Mouse (Mus musculus) stomach, postnatal 0 days (tissue): ENCODE measurements around the gene Ccdc43. TPM values are rescaled to one million over a fixed set of nuclear protein-coding genes. Genes with fewer than 3 reads are reported as not detected.
"Not testable (repeated sequence)": the region's sequence is repeated elsewhere in the genome, so short reads cannot be mapped to it uniquely, and the experiment has no call there.

ENCODE experiments used
- ATAC-seq: fragments of 200-750 bp; cut with Nextera tagmentation; 2 replicates; pipeline ENCODE4 v1.8.0; 2017; ENCODE audit not compliant: low FRiP score, low TSS enrichment
- DNase-seq: peaks from one replicate; pipeline ENCODE4 v3.0.0-alpha.2; 2016; ENCODE audit warnings: low spot score
- H3K27ac ChIP-seq: fragments of 300-500 bp; sonication (generic); replicated peaks from 2 replicates; pipeline ENCODE4 v1.5.1; 2014; ENCODE audit warnings: mild to moderate bottlenecking, control low read depth
- H3K27me3 ChIP-seq: fragments of 300-500 bp; sonication (generic); 2 replicates; pipeline ENCODE4 v1.6.1; 2014; ENCODE audit warnings: low read length; ENCODE audit not compliant: control insufficient read depth, insufficient read depth
- H3K36me3 ChIP-seq: fragments of 300-500 bp; sonication (generic); 2 replicates; pipeline ENCODE4 v1.6.1; 2014; ENCODE audit warnings: low read length, mixed read lengths; ENCODE audit not compliant: control insufficient read depth, insufficient read depth
- H3K4me1 ChIP-seq: fragments of 300-500 bp; sonication (generic); replicated peaks from 2 replicates; pipeline ENCODE4 v1.6.1; 2014; ENCODE audit warnings: antibody characterized with exemption; ENCODE audit not compliant: control insufficient read depth, insufficient read depth
- H3K4me2 ChIP-seq: fragments of 300-500 bp; sonication (generic); replicated peaks from 2 replicates; pipeline ENCODE4 v1.6.1; 2014; ENCODE audit warnings: low read depth, mild to moderate bottlenecking, control low read depth, moderate library complexity
- H3K4me3 ChIP-seq: fragments of 300-500 bp; sonication (generic); 2 replicates; pipeline ENCODE4 v1.5.1; 2014; ENCODE audit warnings: low read depth, low read length, control low read depth
- H3K9ac ChIP-seq: fragments of 300-500 bp; sonication (generic); 2 replicates; pipeline ENCODE4 v1.6.1; 2014; ENCODE audit warnings: mild to moderate bottlenecking, low read length, control low read depth, mixed read lengths
- H3K9me3 ChIP-seq: fragments of 300-500 bp; sonication (generic); 2 replicates; pipeline ENCODE4 v1.6.1; 2016; ENCODE audit warnings: low read length; ENCODE audit not compliant: control insufficient read depth
- CTCF ChIP-seq: IDR thresholded peaks from 2 replicates; pipeline ENCODE4 v1.5.1; 2016; ENCODE audit warnings: antibody characterized with exemption, low read depth, mild to moderate bottlenecking, moderate library complexity
- EP300 ChIP-seq: optimal IDR thresholded peaks from 2 replicates; pipeline ENCODE3; 2016; ENCODE audit warnings: antibody characterized with exemption
- WGBS: fragments of 180-500 bp; shearing (Covaris S2); extraction: QIAGEN DNeasy Blood & Tissue Kit; methylation state at CpG from one replicate; pipeline ENCODE4 v1.1.7; 2014; 5-methylcytosine and 5-hydroxymethylcytosine counted together
- polyA plus RNA-seq: library from polyadenylated mRNA; unstranded; fragments of >200 nt; fragmentation: Nextera tagmentation; extraction: Ambion mirVana; gene quantifications from 2 replicates; pipeline ENCODE4 v1.2.1, GENCODE M21; 2015

The Ccdc43 gene
- polyA plus RNA-seq, 1 experiment from 2014 or later, result 19.0 TPM

GRCm38 (mm10) chr11:102728614-102729013 lies 31.0 kb upstream of the Ccdc43 start:
- TF ChIP-seq CTCF, result peak; percentile 76
- TF ChIP-seq EP300, result no peak
- Histone ChIP-seq H3K36me3 (no peaks in the 10 kb centered on the region), H3K9ac (no peak overlapping the region), H3K27ac (no peak overlapping the region), H3K4me1 (no peaks in the 10 kb centered on the region), H3K27me3 (no peaks in the 10 kb centered on the region), H3K4me2 (no peak overlapping the region), H3K9me3 (no peaks in the 10 kb centered on the region), H3K4me3 (no peak overlapping the region)
- DNase-seq (no peak), ATAC-seq (peak; percentile 73; the same call in 1 of the 2 replicates)
- WGBS, result 37% methylated on average over 7 of the region's 7 CpGs

DNA sequence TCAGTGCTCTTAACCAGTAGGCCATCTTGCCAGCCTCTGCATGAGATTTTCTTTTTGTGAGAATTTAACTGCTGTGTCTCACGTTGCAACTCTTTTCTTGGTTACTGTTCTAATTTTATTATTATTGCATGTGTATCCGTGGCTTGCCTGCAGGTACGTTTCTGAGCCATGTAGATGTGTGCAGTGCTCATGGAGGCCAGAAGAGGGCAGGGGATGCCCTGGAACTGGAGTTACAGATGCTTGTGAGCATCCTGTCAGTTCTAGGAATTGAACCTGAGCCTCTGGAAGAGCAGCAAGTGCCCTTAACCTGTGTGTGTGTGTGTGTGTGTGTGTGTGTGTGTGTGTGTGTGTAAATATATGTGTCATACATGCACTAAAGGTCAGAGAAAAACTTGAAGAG lies 28.0 kb upstream of the Ccdc43 start:
- 24% methylated on average over 3 of the region's 3 CpGs for WGBS
- Histone ChIP-seq H3K4me1 (no peaks in the 10 kb centered on the region), H3K9ac (no peak overlapping the region), H3K27ac (no peak overlapping the region), H3K9me3 (no peaks in the 10 kb centered on the region), H3K4me3 (no peak overlapping the region), H3K36me3 (no peaks in the 10 kb centered on the region), H3K4me2 (no peak overlapping the region), H3K27me3 (no peaks in the 10 kb centered on the region)
- ATAC-seq (no peak), DNase-seq (no peak)
- TF ChIP-seq CTCF, result peak; percentile 65
- no peak for TF ChIP-seq EP300

DNA sequence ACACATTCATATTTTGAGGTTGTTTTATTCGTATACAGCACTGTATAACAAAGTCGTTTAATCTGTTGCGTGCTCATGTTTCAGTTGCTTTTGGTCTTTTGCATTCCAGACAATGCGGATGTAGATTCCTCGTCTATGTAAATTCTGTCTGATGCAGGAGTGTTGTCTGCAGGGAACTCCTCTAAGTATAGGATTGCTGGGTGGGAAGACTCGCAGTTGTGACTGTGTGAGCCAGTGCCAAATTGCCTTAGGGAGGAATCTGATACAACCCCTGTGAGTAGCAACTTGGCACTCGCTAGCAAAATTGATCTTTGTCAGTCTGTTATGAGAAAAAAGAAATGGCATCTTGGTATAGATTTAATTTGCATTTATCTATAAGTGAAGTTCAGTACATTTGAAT lies 18.6 kb upstream of the Ccdc43 start:
- DNase-seq, result no peak
- ATAC-seq, result no peak

GRCm38 (mm10) chr11:102714578-102714977 lies 17.0 kb upstream of the Ccdc43 start:
- DNase-seq, result not testable (repeated sequence)
- 83% methylated on average over 2 of the region's 2 CpGs for WGBS

More for the DNA sequence above, 18.6 kb upstream of the Ccdc43 start:
- Histone ChIP-seq H3K9me3 (no peaks in the 10 kb centered on the region), H3K9ac (no peak overlapping the region), H3K4me3 (no peak overlapping the region), H3K27me3 (no peaks in the 10 kb centered on the region), H3K4me1 (no peaks in the 10 kb centered on the region), H3K36me3 (no peaks in the 10 kb centered on the region), H3K4me2 (no peak overlapping the region), H3K27ac (no peak overlapping the region)
- TF ChIP-seq EP300 (no peak), CTCF (no peak)
- 68% methylated on average over 7 of the region's 7 CpGs for WGBS

DNA sequence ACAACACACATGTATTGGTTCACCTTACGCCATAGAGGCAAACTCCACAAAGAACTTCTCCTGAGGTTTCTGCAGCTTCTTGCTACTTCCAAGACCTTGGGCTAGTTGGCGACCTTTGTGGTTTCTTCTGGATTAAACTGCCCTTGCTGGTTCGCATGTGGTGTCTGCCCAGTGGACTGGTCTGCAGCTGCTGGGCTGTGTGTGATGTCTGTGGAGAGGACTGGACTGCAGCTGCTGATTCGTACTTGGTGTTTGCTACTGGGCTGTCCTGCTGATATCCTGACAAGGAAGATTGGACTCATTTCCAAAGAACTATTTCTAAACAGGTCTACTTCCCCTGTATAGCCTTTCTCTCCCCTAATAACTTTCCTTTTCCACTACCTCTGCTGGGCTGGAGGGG lies 14.8 kb upstream of the Ccdc43 start:
- ATAC-seq (no peak), DNase-seq (no peak)
- Histone ChIP-seq H3K4me2 (no peak overlapping the region), H3K4me3 (no peak overlapping the region), H3K27me3 (no peaks in the 10 kb centered on the region), H3K36me3 (no peaks in the 10 kb centered on the region), H3K4me1 (no peaks in the 10 kb centered on the region), H3K9me3 (no peaks in the 10 kb centered on the region), H3K9ac (no peak overlapping the region), H3K27ac (no peak overlapping the region)
- TF ChIP-seq EP300, result no peak
- 86% methylated on average over 4 of the region's 4 CpGs for WGBS

More at GRCm38 (mm10) chr11:102714578-102714977, 17.0 kb upstream of the Ccdc43 start:
- not testable (repeated sequence) for H3K9ac ChIP-seq, H3K4me3 ChIP-seq, H3K27ac ChIP-seq, H3K36me3 ChIP-seq, H3K4me2 ChIP-seq, H3K9me3 ChIP-seq, H3K4me1 ChIP-seq, H3K27me3 ChIP-seq, ATAC-seq
- peak; percentile 49 for TF ChIP-seq CTCF

DNA sequence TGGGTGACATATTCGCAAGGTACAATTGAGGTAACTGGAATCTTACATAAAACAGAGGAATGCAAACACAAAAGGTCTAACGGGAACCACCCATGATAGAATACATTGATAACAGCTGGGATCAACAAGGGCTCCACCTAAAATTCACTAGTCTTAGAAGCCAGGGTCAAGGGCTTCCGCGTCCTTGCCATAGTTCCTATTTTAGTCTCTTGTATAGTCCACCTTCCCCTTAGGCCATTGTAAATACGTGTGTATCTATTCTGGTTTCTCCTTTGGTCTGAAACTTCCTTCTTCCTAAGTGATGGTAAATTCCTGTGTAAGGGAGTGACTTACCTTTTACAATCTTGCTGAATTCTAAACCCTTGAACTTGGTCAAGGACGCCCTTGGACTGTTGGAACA lies 4.6 kb upstream of the Ccdc43 start:
- ATAC-seq, H3K4me2 ChIP-seq, H3K36me3 ChIP-seq, H3K27ac ChIP-seq, H3K27me3 ChIP-seq, H3K9ac ChIP-seq, DNase-seq, H3K4me3 ChIP-seq, H3K4me1 ChIP-seq, H3K9me3 ChIP-seq: not testable (repeated sequence)
- whole genome bisulfite sequencing, result 79% methylated on average over 5 of the region's 6 CpGs
